Mouse (Mus musculus) MEL (cell line): ENCODE measurements around the gene Rmdn2. TPM values are rescaled to one million over a fixed set of nuclear protein-coding genes. Genes with fewer than 3 reads are reported as not detected.

Experiments
- DNase-seq: peaks from one replicate; pipeline ENCODE4 v3.0.0; 2011; ENCODE audit warnings: low read depth, low spot score
- H3K27ac ChIP-seq: 2 replicates; pipeline ENCODE4 v1.5.1; 2012; ENCODE audit warnings: low read depth, mild to moderate bottlenecking, control low read depth, low read length, moderate library complexity; ENCODE audit not compliant: control insufficient read depth
- H3K27me3 ChIP-seq, 2 experiments: fragments of 150-350 bp in 1 of 2; sonication (generic) in 1 of 2; 2 replicates each; pipeline ENCODE4 v1.6.1; 2012; ENCODE audit warnings: low read length in 2 of 2, mild to moderate bottlenecking in 2 of 2, improper control_type of control experiment in 1 of 2, moderate library complexity in 1 of 2; ENCODE audit not compliant: insufficient read depth in 2 of 2, control insufficient read depth in 1 of 2
- H3K36me3 ChIP-seq, 2 experiments: 2 replicates each; pipeline ENCODE4 v1.6.1; 2012 to 2014; ENCODE audit warnings: low read length in 2 of 2, improper control_type of control experiment in 1 of 2, inconsistent platforms in 1 of 2, mild to moderate bottlenecking in 1 of 2; ENCODE audit not compliant: insufficient read depth in 2 of 2, control insufficient read depth in 1 of 2
- H3K4me1 ChIP-seq, 2 experiments: fragments of 150-350 bp in 1 of 2; sonication (generic) in 1 of 2; 2 replicates each; pipeline ENCODE4 v1.6.1; 2012; ENCODE audit warnings: low read length in 2 of 2, improper control_type of control experiment in 1 of 2, mild to moderate bottlenecking in 1 of 2; ENCODE audit not compliant: insufficient read depth in 2 of 2, control insufficient read depth in 1 of 2
- H3K4me3 ChIP-seq, 2 experiments: fragments of 150-350 bp in 1 of 2; sonication (generic) in 1 of 2; 2 replicates each; pipeline ENCODE4 v1.5.1; 2012; ENCODE audit warnings: low read depth in 2 of 2, low read length in 2 of 2, mild to moderate bottlenecking in 2 of 2, moderate library complexity in 2 of 2, control low read depth in 1 of 2, improper control_type of control experiment in 1 of 2; ENCODE audit not compliant: control insufficient read depth in 1 of 2, insufficient read depth in 1 of 2
- H3K79me2 ChIP-seq: 2 replicates; pipeline ENCODE4 v1.6.1; 2012; ENCODE audit warnings: mild to moderate bottlenecking, low read length, moderate library complexity; ENCODE audit not compliant: control insufficient read depth, poor library complexity, insufficient read depth
- H3K9ac ChIP-seq: 2 replicates; pipeline ENCODE4 v1.6.1; 2012; ENCODE audit warnings: low read depth, mild to moderate bottlenecking, control low read depth, low read length, moderate library complexity; ENCODE audit not compliant: control insufficient read depth, poor library complexity, severe bottlenecking
- H3K9me3 ChIP-seq: fragments of 150-350 bp; sonication (generic); replicated peaks from 2 replicates; pipeline ENCODE4 v1.6.1; 2012; ENCODE audit warnings: mild to moderate bottlenecking, low read length, improper control_type of control experiment, moderate library complexity; ENCODE audit not compliant: insufficient read depth
- CHD1 ChIP-seq: IDR thresholded peaks from 2 replicates; pipeline ENCODE4 v1.6.1; 2012; ENCODE audit warnings: low read depth, mild to moderate bottlenecking, inconsistent platforms, low read length, improper control_type of control experiment
- CHD2 ChIP-seq: IDR thresholded peaks from 2 replicates; pipeline ENCODE4 v1.6.1; 2011; ENCODE audit warnings: low read length, improper control_type of control experiment
- CTCF ChIP-seq, 3 experiments: IDR thresholded peaks in 2 of 3; conservative IDR thresholded peaks in 1 of 3; 2 replicates each; pipeline ENCODE4 v1.5.1; 2011 to 2012; ENCODE audit warnings: low read length in 3 of 3, low read depth in 2 of 3, mild to moderate bottlenecking in 2 of 3, improper control_type of control experiment in 1 of 3, inconsistent platforms in 1 of 3, mixed read lengths in 1 of 3, moderate library complexity in 1 of 3; ENCODE audit not compliant: control insufficient read depth in 1 of 3, insufficient read depth in 1 of 3, poor library complexity in 1 of 3, severe bottlenecking in 1 of 3
- ELF1 ChIP-seq: IDR thresholded peaks from 2 replicates; pipeline ENCODE4 v1.6.1; 2014; ENCODE audit warnings: low read depth, mild to moderate bottlenecking, inconsistent platforms, low read length, improper control_type of control experiment, moderate library complexity
- EP300 ChIP-seq, 2 experiments: IDR thresholded peaks; 2 replicates each; pipeline ENCODE4 v1.6.1; 2011; ENCODE audit warnings: improper control_type of control experiment in 2 of 2, low read length in 2 of 2, low read depth in 1 of 2, mild to moderate bottlenecking in 1 of 2
- ETS1 ChIP-seq: IDR thresholded peaks from 2 replicates; pipeline ENCODE4 v1.6.1; 2012; ENCODE audit warnings: low read depth, mild to moderate bottlenecking, inconsistent platforms, low read length, improper control_type of control experiment, moderate library complexity
- GATA1 ChIP-seq: IDR thresholded peaks from 2 replicates; pipeline ENCODE4 v1.6.1; 2011; ENCODE audit warnings: low read depth, low read length, improper control_type of control experiment
- HCFC1 ChIP-seq: IDR thresholded peaks from 2 replicates; pipeline ENCODE4 v1.6.1; 2012; ENCODE audit warnings: low read depth, mild to moderate bottlenecking, inconsistent platforms, low read length, improper control_type of control experiment, moderate library complexity
- JUND ChIP-seq: IDR thresholded peaks from 2 replicates; pipeline ENCODE4 v1.6.1; 2011; ENCODE audit warnings: low read depth, mild to moderate bottlenecking, improper control_type of control experiment, low read length
- MAX ChIP-seq: IDR thresholded peaks from 2 replicates; pipeline ENCODE4 v1.6.1; 2011; ENCODE audit warnings: low read length, improper control_type of control experiment
- MXI1 ChIP-seq: IDR thresholded peaks from 2 replicates; pipeline ENCODE4 v1.6.1; 2011; ENCODE audit warnings: mild to moderate bottlenecking, low read depth, low read length, improper control_type of control experiment
- NELFE ChIP-seq: IDR thresholded peaks from 2 replicates; pipeline ENCODE4 v1.6.1; 2011; ENCODE audit warnings: low read depth, low read length, improper control_type of control experiment
- NRF1 ChIP-seq: IDR thresholded peaks from 2 replicates; pipeline ENCODE4 v1.6.1; 2014; ENCODE audit warnings: low read depth, mild to moderate bottlenecking, inconsistent platforms, low read length, improper control_type of control experiment, moderate library complexity; ENCODE audit not compliant: poor library complexity, insufficient read depth, severe bottlenecking
- POLR2A ChIP-seq, 2 experiments: IDR thresholded peaks; 2 replicates each; pipeline ENCODE4 v1.6.1; 2011 to 2012; ENCODE audit warnings: low read length in 2 of 2, mild to moderate bottlenecking in 2 of 2, control low read depth in 1 of 2, improper control_type of control experiment in 1 of 2, low read depth in 1 of 2, moderate library complexity in 1 of 2; ENCODE audit not compliant: control insufficient read depth in 1 of 2, insufficient read depth in 1 of 2, poor library complexity in 1 of 2
- POLR2AphosphoS5 ChIP-seq: IDR thresholded peaks from 2 replicates; pipeline ENCODE4 v1.6.1; 2012; ENCODE audit warnings: low read depth, borderline replicate concordance, mild to moderate bottlenecking, inconsistent platforms, low read length, moderate library complexity, mixed read lengths
- RAD21 ChIP-seq: IDR thresholded peaks from 2 replicates; pipeline ENCODE4 v1.6.1; 2011; ENCODE audit warnings: mild to moderate bottlenecking, low read depth, low read length, improper control_type of control experiment
- RCOR1 ChIP-seq: IDR thresholded peaks from 2 replicates; pipeline ENCODE4 v1.6.1; 2012; ENCODE audit warnings: low read depth, mild to moderate bottlenecking, inconsistent platforms, low read length, improper control_type of control experiment
- SIN3A ChIP-seq: IDR thresholded peaks from 2 replicates; pipeline ENCODE4 v1.6.1; 2012; ENCODE audit warnings: low read length, improper control_type of control experiment, inconsistent platforms
- TAL1 ChIP-seq: IDR thresholded peaks from 2 replicates; pipeline ENCODE4 v1.6.1; 2012; ENCODE audit warnings: mild to moderate bottlenecking, inconsistent platforms, low read length, moderate library complexity, mixed read lengths
- TBP ChIP-seq: IDR thresholded peaks from 2 replicates; pipeline ENCODE4 v1.8.0; 2011; ENCODE audit warnings: low read depth, low read length, improper control_type of control experiment
- TCF12 ChIP-seq: IDR thresholded peaks from 2 replicates; pipeline ENCODE4 v1.6.1; 2014; ENCODE audit warnings: low read depth, mild to moderate bottlenecking, inconsistent platforms, low read length, improper control_type of control experiment, moderate library complexity
- UBTF ChIP-seq: IDR thresholded peaks from 2 replicates; pipeline ENCODE4 v1.6.1; 2012; ENCODE audit warnings: low read depth, mild to moderate bottlenecking, inconsistent platforms, low read length, improper control_type of control experiment, moderate library complexity, borderline replicate concordance; ENCODE audit not compliant: insufficient read depth
- USF1 ChIP-seq: IDR thresholded peaks from 2 replicates; pipeline ENCODE4 v1.6.1; 2014; ENCODE audit warnings: low read depth, mild to moderate bottlenecking, inconsistent platforms, low read length, improper control_type of control experiment, moderate library complexity
- ZC3H11A ChIP-seq: IDR thresholded peaks from 2 replicates; pipeline ENCODE4 v1.6.1; 2012; ENCODE audit warnings: low read depth, mild to moderate bottlenecking, inconsistent platforms, low read length, improper control_type of control experiment
- ZKSCAN1 ChIP-seq: IDR thresholded peaks from 2 replicates; pipeline ENCODE4 v1.6.1; 2012; ENCODE audit warnings: low read depth, mild to moderate bottlenecking, inconsistent platforms, low read length, improper control_type of control experiment, moderate library complexity
- ZMIZ1 ChIP-seq: IDR thresholded peaks from 2 replicates; pipeline ENCODE4 v1.6.1; 2012; ENCODE audit warnings: low read depth, mild to moderate bottlenecking, inconsistent platforms, low read length, improper control_type of control experiment, moderate library complexity
- ZNF384 ChIP-seq: IDR thresholded peaks from 2 replicates; pipeline ENCODE4 v1.6.1; 2012; ENCODE audit warnings: low read depth, mild to moderate bottlenecking, inconsistent platforms, low read length, improper control_type of control experiment
- polyA plus RNA-seq, 2 experiments: library from polyadenylated mRNA; stranded (reverse) in 1 of 2; unstranded in 1 of 2; fragments of >175 nt in 1 of 2; fragments of >200 nt in 1 of 2; gene quantifications; 2 replicates each; pipeline versions ENCODE4 v1.2.1 to v1.2.4; 2012; ENCODE audit warnings: low replicate concordance in 2 of 2, low read depth in 1 of 2; ENCODE audit not compliant: insufficient read length in 2 of 2, insufficient read depth in 1 of 2, missing spikeins in 1 of 2
- total RNA-seq: library from RNA; depleted of rRNA; stranded (reverse); fragments of 300-350 nt; gene quantifications from 2 replicates; pipeline ENCODE4 v1.2.3, GENCODE M21; 2012

Rmdn2 gene
- total and polyA plus RNA-seq, 3 experiments = not detected

- Histone ChIP-seq H3K4me3 (no peak overlapping the region), H3K4me1 (no peaks in the 10 kb centered on the region), H3K9me3 (no peaks in the 10 kb centered on the region), H3K79me2 (no peaks in the 10 kb centered on the region), H3K27me3 (peaks cover 0 to 3% of the 10 kb centered on the region in 2 experiments; a peak in 2 of 4 replicates), H3K9ac (no peak overlapping the region), H3K27ac (no peak overlapping the region), H3K36me3 (no peaks in the 10 kb centered on the region)
- TF ChIP-seq TBP (no peak), GATA1 (no peak), HCFC1 (no peak), MXI1 (no peak), ETS1 (no peak), ZMIZ1 (no peak), RCOR1 (no peak), TAL1 (no peak), USF1 (no peak), SIN3A (no peak), RAD21 (no peak), NELFE (no peak), CHD2 (no peak), ZKSCAN1 (no peak), JUND (no peak), ZNF384 (no peak), TCF12 (no peak), POLR2A (IDR thresholded peaks at IDR 0.05; ENCODE audit: control insufficient read depth in 1 of 2, insufficient read depth in 1 of 2, low read depth in 1 of 2, low read length in 2 of 2, poor library complexity in 1 of 2) (no peak), CTCF (IDR thresholded peaks at IDR 0.05 in 2 of 3, conservative IDR thresholded peaks at IDR 0.05 in 1 of 3; ENCODE audit: control insufficient read depth in 1 of 3, insufficient read depth in 1 of 3, low read depth in 2 of 3, low read length in 3 of 3, poor library complexity in 1 of 3, severe bottlenecking in 1 of 3) (no peak), UBTF (no peak)
- no peak for DNase-seq
Observed at GRCm38 (mm10) chr17:79737598-79737997, 125.9 kb downstream of the Rmdn2 start.

GRCm38 (mm10) chr17:79738847-79739498 is 127.3 kb downstream of the Rmdn2 start:
- Histone ChIP-seq H3K4me1 (no peaks in the 10 kb centered on the region), H3K36me3 (no peaks in the 10 kb centered on the region), H3K27me3 (peaks cover 0 to 3% of the 10 kb centered on the region in 2 experiments; a peak in 2 of 4 replicates), H3K9ac (no peak overlapping the region), H3K4me3 (no peak overlapping the region), H3K79me2 (no peaks in the 10 kb centered on the region), H3K27ac (no peak overlapping the region), H3K9me3 (no peaks in the 10 kb centered on the region)
- TF ChIP-seq ZC3H11A (no peak), USF1 (no peak), CHD1 (no peak), ELF1 (no peak), MAX (no peak), TBP (no peak), NRF1 (no peak), EP300 (IDR thresholded peaks at IDR 0.05; ENCODE audit: low read depth in 1 of 2, low read length in 2 of 2) (no peak), POLR2AphosphoS5 (no peak), CTCF (IDR thresholded peaks at IDR 0.05 in 2 of 3, conservative IDR thresholded peaks at IDR 0.05 in 1 of 3; ENCODE audit: control insufficient read depth in 1 of 3, insufficient read depth in 1 of 3, low read depth in 2 of 3, low read length in 3 of 3, poor library complexity in 1 of 3, severe bottlenecking in 1 of 3) (no peak), RAD21 (no peak), TCF12 (no peak)
- no peak for DNase-seq
